Mouse (Mus musculus) embryonic facial prominence, embryonic 14.5 days (tissue): ENCODE data around the gene Fkbp2. TPM values are rescaled to one million over a fixed set of nuclear protein-coding genes. Genes with fewer than 3 reads are reported as not detected.

ENCODE experiments used
- ATAC-seq: fragments of 200-750 bp; cut with Nextera tagmentation; 2 replicates; pipeline ENCODE4 v1.8.0; 2017; ENCODE audit warnings: low read depth, moderate number of reproducible peaks, moderate TSS enrichment
- DNase-seq: peaks from one replicate; pipeline ENCODE4 v3.0.0-alpha.2; 2015; ENCODE audit warnings: low spot score
- H3K27ac ChIP-seq: fragments of 300-500 bp; sonication (generic); replicated peaks from 2 replicates; pipeline ENCODE4 v1.5.1; 2014; ENCODE audit warnings: low read depth, mild to moderate bottlenecking, low read length, moderate library complexity
- H3K27me3 ChIP-seq: fragments of 300-500 bp; sonication (generic); replicated peaks from 2 replicates; pipeline ENCODE4 v1.6.1; 2014; ENCODE audit warnings: low read length; ENCODE audit not compliant: control insufficient read depth, insufficient read depth
- H3K36me3 ChIP-seq: fragments of 300-500 bp; sonication (generic); 2 replicates; pipeline ENCODE4 v1.6.1; 2014; ENCODE audit warnings: low read length, mixed read lengths; ENCODE audit not compliant: control insufficient read depth, insufficient read depth
- H3K4me1 ChIP-seq: fragments of 300-500 bp; sonication (generic); 2 replicates; pipeline ENCODE4 v1.6.1; 2014; ENCODE audit warnings: antibody characterized with exemption, low read length; ENCODE audit not compliant: control insufficient read depth, insufficient read depth
- H3K4me2 ChIP-seq: fragments of 300-500 bp; sonication (generic); 2 replicates; pipeline ENCODE4 v1.6.1; 2014; ENCODE audit warnings: low read depth, mild to moderate bottlenecking, low read length, moderate library complexity, mixed read lengths
- H3K4me3 ChIP-seq: fragments of 300-500 bp; sonication (generic); 2 replicates; pipeline ENCODE4 v1.5.1; 2014; ENCODE audit warnings: low read depth, mild to moderate bottlenecking, low read length
- H3K9ac ChIP-seq: fragments of 300-500 bp; sonication (generic); 2 replicates; pipeline ENCODE4 v1.6.1; 2014; ENCODE audit warnings: low read depth, mild to moderate bottlenecking, low read length, moderate library complexity, mixed read lengths
- H3K9me3 ChIP-seq: fragments of 300-500 bp; sonication (generic); 2 replicates; pipeline ENCODE4 v1.6.1; 2016; ENCODE audit warnings: low read length; ENCODE audit not compliant: control insufficient read depth
- WGBS: fragments of 180-500 bp; shearing (Covaris S2); extraction: QIAGEN DNeasy Blood & Tissue Kit; methylation state at CpG from one replicate; pipeline ENCODE4 v1.1.7; 2014; 5-methylcytosine and 5-hydroxymethylcytosine counted together
- polyA plus RNA-seq: library from polyadenylated mRNA; unstranded; fragments of >200 nt; fragmentation: Nextera tagmentation; extraction: Ambion mirVana; gene quantifications from 2 replicates; pipeline ENCODE4 v1.2.1, GENCODE M21; 2014

Fkbp2 gene
- polyA plus RNA-seq, 1 experiment from 2014 or later = 81.0 TPM

DNA sequence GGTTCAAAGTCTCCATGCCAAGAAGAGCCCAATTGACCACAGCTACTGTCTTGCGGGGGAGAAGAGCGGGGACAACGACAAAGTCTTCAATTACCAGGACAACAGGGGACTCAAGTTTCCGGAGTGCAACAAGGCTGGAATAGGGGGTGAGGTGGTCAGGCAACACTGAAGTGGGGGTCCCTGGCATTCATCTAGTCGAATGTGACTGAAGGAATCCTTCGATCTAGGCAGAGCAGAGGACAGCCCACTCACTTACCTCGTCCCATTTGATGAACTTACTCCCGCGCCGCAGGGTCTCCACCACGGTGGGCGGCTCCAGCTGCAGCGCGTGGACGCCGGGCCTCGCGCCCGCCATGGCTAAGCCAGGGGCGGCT, 11.0 kb downstream of the Fkbp2 start:
- peaks cover 25% of the 10 kb centered on the region for H3K4me1 ChIP-seq
- no peaks in the 10 kb centered on the region for H3K9me3 ChIP-seq
- DNase-seq (no peak), ATAC-seq (peak; percentile 39)
- peak overlapping the region; percentile 55 for H3K4me2 ChIP-seq
- peak overlapping the region; percentile 63 for H3K4me3 ChIP-seq
- no peaks in the 10 kb centered on the region for H3K27me3 ChIP-seq
- peaks cover 23% of the 10 kb centered on the region for H3K36me3 ChIP-seq
- 3% methylated on average over 10 of the region's 20 CpGs for WGBS
- no peak overlapping the region for H3K27ac ChIP-seq
- H3K9ac ChIP-seq = peak overlapping the region; percentile 73

DNA sequence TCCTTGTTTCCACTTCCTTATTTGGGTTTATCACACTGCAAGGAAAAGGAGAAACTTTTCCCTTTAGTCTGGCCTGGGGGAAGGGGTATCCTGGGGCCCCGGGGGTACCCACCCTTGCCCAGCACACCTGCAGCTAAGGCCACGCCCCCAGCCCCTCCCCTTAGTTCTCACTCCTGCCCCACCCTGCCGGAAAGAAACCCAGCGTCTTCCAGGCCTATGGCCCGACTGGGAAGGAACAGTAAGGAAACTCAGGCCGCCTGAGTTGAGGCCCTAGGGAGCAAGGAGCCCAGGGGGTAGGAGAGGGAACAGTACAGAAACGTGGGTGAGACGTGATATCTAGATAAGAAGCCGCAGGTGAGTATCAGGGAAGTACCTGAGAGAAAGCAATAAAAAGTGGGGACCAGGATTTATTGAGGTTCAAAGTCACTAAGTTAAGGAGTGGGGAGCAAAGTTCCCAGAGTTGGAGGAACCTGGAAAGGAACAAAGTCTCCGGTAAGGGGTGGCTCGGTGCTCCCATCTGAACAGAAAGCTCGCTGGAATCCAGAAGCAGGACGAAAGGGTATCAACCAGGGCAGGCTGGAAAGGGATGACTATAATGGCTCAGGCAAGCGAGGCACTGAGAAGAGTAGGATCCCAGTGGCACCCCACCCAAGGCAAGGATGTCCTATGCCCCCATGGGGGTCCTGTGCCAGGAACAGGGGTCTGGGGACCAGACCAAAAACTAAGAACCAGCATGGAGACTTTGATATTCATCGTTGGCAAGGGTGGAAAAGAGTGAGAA, 11.6 kb downstream of the Fkbp2 start:
- no peak for ATAC-seq

DNA sequence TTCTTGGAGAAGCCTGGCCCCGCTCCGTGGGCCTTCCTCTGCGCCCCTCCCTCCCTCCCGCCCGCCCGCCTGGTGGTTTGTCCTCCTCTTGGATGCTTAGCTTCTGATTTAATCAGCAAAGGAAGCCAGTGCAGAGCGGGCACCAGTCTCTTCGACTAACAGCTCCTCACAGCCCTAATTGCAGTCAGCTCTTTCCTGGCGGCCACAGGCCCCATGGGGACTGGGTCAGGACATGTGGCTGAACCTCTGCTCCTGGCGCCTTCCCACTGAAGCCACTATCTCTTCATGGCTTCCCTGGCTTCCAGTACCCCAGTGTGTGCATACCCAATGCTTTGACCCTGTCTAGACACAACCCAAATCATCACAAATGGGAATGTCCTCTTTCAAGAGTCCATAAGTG, 23.8 kb downstream of the Fkbp2 start:
- H3K27me3 ChIP-seq = no peaks in the 10 kb centered on the region
- H3K9me3 ChIP-seq = no peaks in the 10 kb centered on the region
- DNase-seq (no peak), ATAC-seq (no peak)
- H3K36me3 ChIP-seq = peaks cover 72% of the 10 kb centered on the region
- no peak overlapping the region for H3K27ac ChIP-seq
- no peak overlapping the region for H3K9ac ChIP-seq
- no peak overlapping the region for H3K4me3 ChIP-seq
- H3K4me1 ChIP-seq = no peaks in the 10 kb centered on the region
- 73% methylated on average over 10 of the region's 10 CpGs for WGBS
- no peak overlapping the region for H3K4me2 ChIP-seq

More for the DNA sequence above, 11.6 kb downstream of the Fkbp2 start:
- WGBS = 6% methylated on average over 15 of the region's 15 CpGs
- no peaks in the 10 kb centered on the region for H3K9me3 ChIP-seq
- peaks cover 27% of the 10 kb centered on the region for H3K36me3 ChIP-seq
- H3K27ac ChIP-seq = no peak overlapping the region
- H3K9ac ChIP-seq = peak overlapping the region; percentile 73
- H3K27me3 ChIP-seq = no peaks in the 10 kb centered on the region
- peak overlapping the region; percentile 55 for H3K4me2 ChIP-seq
- DNase-seq = no peak
- H3K4me1 ChIP-seq = peaks cover 21% of the 10 kb centered on the region
- peak overlapping the region; percentile 63 for H3K4me3 ChIP-seq

- Histone ChIP-seq H3K27ac (no peak overlapping the region), H3K4me2 (no peak overlapping the region), H3K27me3 (no peaks in the 10 kb centered on the region), H3K9ac (no peak overlapping the region), H3K36me3 (peaks cover 67% of the 10 kb centered on the region), H3K9me3 (no peaks in the 10 kb centered on the region), H3K4me3 (no peak overlapping the region), H3K4me1 (no peaks in the 10 kb centered on the region)
- no peak for ATAC-seq
- no peak for DNase-seq
- 86% methylated on average over 7 of the region's 7 CpGs for WGBS
Observed at GRCm38 (mm10) chr19:6955424-6955823, 24.9 kb downstream of the Fkbp2 start.

- H3K9ac ChIP-seq = 0 out of 2 replicates have a peak overlapping the region, but pooled peaks have one; percentile 28
- WGBS = 62% methylated on average over 9 of the region's 9 CpGs
- H3K27me3 ChIP-seq = no peaks in the 10 kb centered on the region
- no peak overlapping the region for H3K4me3 ChIP-seq
- DNase-seq (no peak), ATAC-seq (no peak)
- H3K36me3 ChIP-seq = peaks cover 55% of the 10 kb centered on the region
- no peak overlapping the region for H3K27ac ChIP-seq
- H3K4me1 ChIP-seq = peaks cover 6% of the 10 kb centered on the region; the same call in 1 of the 2 replicates
- H3K9me3 ChIP-seq = no peaks in the 10 kb centered on the region
- H3K4me2 ChIP-seq = no peak overlapping the region
Observed at GRCm38 (mm10) chr19:6954046-6954445, 26.3 kb downstream of the Fkbp2 start.

DNA sequence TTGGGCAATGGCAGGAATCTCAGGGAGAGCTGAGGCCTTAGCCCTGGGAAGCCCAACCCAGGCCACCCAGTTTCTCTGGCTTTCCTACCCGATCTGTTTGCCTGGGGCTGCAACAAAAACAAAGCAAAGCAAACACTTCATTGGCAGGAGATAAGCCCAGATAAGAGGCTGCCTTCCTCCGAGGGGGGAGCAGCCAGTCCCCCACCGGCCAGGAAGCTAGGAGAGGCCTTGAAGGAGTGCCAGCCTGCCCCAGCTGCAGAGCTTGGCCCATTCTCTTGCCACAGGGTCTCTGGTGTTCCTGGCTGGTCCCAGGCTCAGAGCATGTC, 27.6 kb downstream of the Fkbp2 start:
- Histone ChIP-seq H3K36me3 (peaks cover 41% of the 10 kb centered on the region), H3K9me3 (no peaks in the 10 kb centered on the region), H3K27ac (peak overlapping the region; percentile 96), H3K4me2 (peak overlapping the region; percentile 85), H3K4me3 (peak overlapping the region; percentile 63; the same call in 1 of the 2 replicates), H3K9ac (peak overlapping the region; percentile 77), H3K27me3 (no peaks in the 10 kb centered on the region), H3K4me1 (peaks cover 6% of the 10 kb centered on the region; the same call in 1 of the 2 replicates)
- ATAC-seq = no peak
- DNase-seq = peak; percentile 31
- 21% methylated on average over 3 of the region's 3 CpGs for WGBS

GRCm38 (mm10) chr19:6951994-6952711, 28.1 kb downstream of the Fkbp2 start:
- H3K4me2 ChIP-seq = peak overlapping the region; percentile 85
- peaks cover 36% of the 10 kb centered on the region for H3K36me3 ChIP-seq
- H3K9ac ChIP-seq = peak overlapping the region; percentile 77
- H3K4me1 ChIP-seq = peaks cover 6% of the 10 kb centered on the region; the same call in 1 of the 2 replicates
- 2% methylated on average over 27 of the region's 31 CpGs for WGBS
- peak overlapping the region; percentile 96 for H3K27ac ChIP-seq
- DNase-seq = peak; percentile 48
- H3K9me3 ChIP-seq = no peaks in the 10 kb centered on the region
- H3K27me3 ChIP-seq = no peaks in the 10 kb centered on the region
- peak overlapping the region; percentile 63 for H3K4me3 ChIP-seq
- peak; percentile 20 for ATAC-seq

DNA sequence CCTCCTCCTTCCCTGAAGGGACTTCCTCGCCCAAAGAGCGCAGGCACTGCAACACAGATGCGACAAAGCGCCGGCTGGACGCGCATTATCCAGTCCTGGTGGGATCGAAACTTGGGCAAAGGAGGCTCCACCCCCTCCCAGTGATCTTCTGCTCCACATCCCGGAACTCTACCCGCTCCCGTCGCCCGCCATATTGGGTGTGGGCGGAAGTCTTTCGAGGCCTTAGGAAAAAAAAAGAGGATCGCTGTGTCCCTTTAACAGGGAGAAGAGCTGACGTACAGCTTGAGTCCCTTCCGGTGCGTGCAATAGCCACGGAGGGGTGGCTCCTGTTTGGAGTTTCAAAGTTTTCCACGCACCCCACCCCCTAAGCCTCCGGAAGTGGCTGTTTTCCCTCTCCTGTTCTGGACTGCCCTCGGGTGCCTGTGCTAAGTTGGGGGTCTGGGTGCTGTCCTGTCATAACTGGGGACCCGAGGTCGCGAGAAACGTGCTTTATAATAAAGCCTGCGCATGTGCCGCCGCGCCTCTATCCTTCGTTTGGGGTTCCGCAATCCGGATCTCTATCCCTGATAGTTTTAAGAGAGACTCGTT, 28.8 kb downstream of the Fkbp2 start:
- Histone ChIP-seq H3K9me3 (no peaks in the 10 kb centered on the region), H3K36me3 (peaks cover 30% of the 10 kb centered on the region), H3K27ac (peak overlapping the region; percentile 96), H3K27me3 (no peaks in the 10 kb centered on the region), H3K9ac (peak overlapping the region; percentile 77), H3K4me2 (peak overlapping the region; percentile 85), H3K4me3 (peak overlapping the region; percentile 63), H3K4me1 (peaks cover 6% of the 10 kb centered on the region; the same call in 1 of the 2 replicates)
- DNase-seq (peak; percentile 97), ATAC-seq (peak; percentile 86)
- under 1% methylated on average over 34 of the region's 35 CpGs for WGBS
